Mouse (Mus musculus) kidney, adult 2 months (tissue): Measurements from ENCODE around the gene Arhgap21.

ENCODE experiments used
- CTCF ChIP-seq: fragments of 200-500 bp; conservative IDR thresholded peaks from 2 replicates; pipeline ENCODE4 v1.5.1; 2011; ENCODE audit warnings: low read depth, mild to moderate bottlenecking, control low read depth, low read length, moderate library complexity, mixed read lengths; ENCODE audit not compliant: insufficient read depth, insufficient read length
- POLR2A ChIP-seq: fragments of 200-500 bp; IDR thresholded peaks from one replicate; pipeline ENCODE4 v1.6.1; 2011; ENCODE audit warnings: low read depth, low read length, control low read depth

DNA sequence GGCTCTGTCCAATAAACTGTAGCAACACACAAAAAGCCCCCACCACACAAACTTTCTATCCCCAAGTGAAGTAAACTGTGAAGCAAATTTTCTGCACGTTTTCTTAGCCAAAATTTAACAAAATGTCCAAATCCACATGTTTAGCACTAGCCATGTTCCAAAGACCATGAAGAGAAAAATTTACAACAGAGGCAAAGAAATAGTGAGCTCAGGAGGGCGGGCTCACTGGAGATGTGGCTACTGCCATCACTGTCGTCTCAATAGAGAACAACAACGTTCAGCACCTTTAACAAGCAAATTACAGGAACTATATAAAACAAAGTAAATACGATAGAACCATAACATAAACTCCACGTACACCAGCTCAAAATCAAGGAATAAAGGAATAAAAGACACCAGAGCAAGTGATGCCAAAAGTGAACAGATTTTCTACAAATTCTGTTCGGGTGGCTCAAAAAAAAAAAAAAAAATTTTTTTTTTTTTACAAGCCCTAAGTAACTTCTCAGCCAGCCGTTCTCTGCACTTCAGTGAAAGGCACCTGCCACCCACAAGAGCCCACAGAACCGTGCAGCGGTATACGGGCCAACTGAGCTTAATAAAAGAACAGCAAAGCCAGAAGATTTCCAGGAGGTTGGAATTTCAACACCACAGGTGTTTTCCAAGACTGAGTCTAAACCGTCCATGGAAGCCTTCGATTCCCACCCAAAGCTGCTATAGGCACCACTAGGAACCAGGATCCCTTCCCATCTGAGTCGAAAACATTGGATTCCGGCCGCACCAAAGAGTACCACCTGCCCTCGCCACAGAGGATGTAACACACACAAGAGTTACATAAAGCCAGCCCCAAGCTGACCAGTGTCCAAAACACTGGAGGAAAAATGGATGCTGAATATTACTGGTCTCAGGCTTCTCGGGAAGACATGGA, 2.2 kb downstream of the Arhgap21 start:
- TF ChIP-seq CTCF (no peak), POLR2A (no peak)
